Mouse (Mus musculus) cerebellum, postnatal 10 days (tissue): ENCODE data around the gene Tmem131.
"Not testable (repeated sequence)": the region's sequence is repeated elsewhere in the genome, so short reads cannot be mapped to it uniquely, and the experiment has no call there.

ENCODE experiments used
- DNase-seq, 2 experiments: peaks; one replicate each; pipeline ENCODE4 v3.0.0; 2021; ENCODE audit warnings: mixed read lengths in 2 of 2

Tmem131 gene

GRCm38 (mm10) chr1:36915200-36915580 lies 28.3 kb downstream of the Tmem131 start:
- no peak for DNase-seq

GRCm38 (mm10) chr1:36914455-36915199 lies 28.8 kb downstream of the Tmem131 start:
- no peak for DNase-seq

GRCm38 (mm10) chr1:36913806-36914205 lies 29.7 kb downstream of the Tmem131 start:
- no peak for DNase-seq

- DNase-seq: no peak
These were observed 31.2 kb downstream of the Tmem131 start for GRCm38 (mm10) chr1:36912239-36912638.

GRCm38 (mm10) chr1:36911603-36912002 lies 31.9 kb downstream of the Tmem131 start:
- DNase-seq: no peak

- no peak for DNase-seq
These were observed 33.1 kb downstream of the Tmem131 start for GRCm38 (mm10) chr1:36910397-36910796.

GRCm38 (mm10) chr1:36909965-36910364 lies 33.5 kb downstream of the Tmem131 start:
- DNase-seq: not testable (repeated sequence)

- peak; percentile 15 to 36 for DNase-seq
These were observed 38.2 kb downstream of the Tmem131 start for GRCm38 (mm10) chr1:36905216-36905615.

GRCm38 (mm10) chr1:36904489-36904888 lies 39.0 kb downstream of the Tmem131 start:
- peak; percentile 73 to 82 for DNase-seq

GRCm38 (mm10) chr1:36904084-36904451 lies 39.4 kb downstream of the Tmem131 start:
- peak in 1 of 2 experiments; percentile 21 for DNase-seq

GRCm38 (mm10) chr1:36903376-36904083 lies 39.9 kb downstream of the Tmem131 start:
- DNase-seq: peak; percentile 52 to 62

- peak; percentile 80 to 83 for DNase-seq
These were observed 40.7 kb downstream of the Tmem131 start for GRCm38 (mm10) chr1:36902533-36903315.

GRCm38 (mm10) chr1:36899622-36900021 lies 43.8 kb downstream of the Tmem131 start:
- no peak for DNase-seq

GRCm38 (mm10) chr1:36896423-36896822 lies 47.0 kb downstream of the Tmem131 start:
- no peak for DNase-seq

- DNase-seq: peak; percentile 38 to 49
These were observed 48.0 kb downstream of the Tmem131 start for GRCm38 (mm10) chr1:36895452-36895851.

- DNase-seq: no peak
These were observed 49.3 kb downstream of the Tmem131 start for GRCm38 (mm10) chr1:36894136-36894535.

- DNase-seq: not testable (repeated sequence)
These were observed 49.7 kb downstream of the Tmem131 start for GRCm38 (mm10) chr1:36893720-36894119.

GRCm38 (mm10) chr1:36893146-36893545 lies 50.3 kb downstream of the Tmem131 start:
- DNase-seq: peak; percentile 52 to 65

GRCm38 (mm10) chr1:36892461-36892860 lies 51.0 kb downstream of the Tmem131 start:
- DNase-seq: no peak

GRCm38 (mm10) chr1:36889016-36889415 lies 54.5 kb downstream of the Tmem131 start:
- no peak for DNase-seq

GRCm38 (mm10) chr1:36887172-36887571 lies 56.3 kb downstream of the Tmem131 start:
- no peak for DNase-seq

- DNase-seq: no peak
These were observed 57.0 kb downstream of the Tmem131 start for GRCm38 (mm10) chr1:36886489-36886888.

- DNase-seq: no peak
These were observed 58.9 kb downstream of the Tmem131 start for GRCm38 (mm10) chr1:36884536-36884935.
